Mouse (Mus musculus) ES-E14 (cell line): ENCODE measurements around the gene Rsad2.

Experiments used
- CHD2 ChIP-seq: IDR thresholded peaks from 2 replicates; pipeline ENCODE4 v1.6.1; 2014; ENCODE audit warnings: mild to moderate bottlenecking, low read depth, low read length, inconsistent platforms
- MAFK ChIP-seq: IDR thresholded peaks from 2 replicates; pipeline ENCODE4 v1.6.1; 2014; ENCODE audit warnings: mild to moderate bottlenecking, low read depth, low read length, inconsistent platforms; ENCODE audit not compliant: insufficient read depth
- ZC3H11A ChIP-seq: IDR thresholded peaks from 2 replicates; pipeline ENCODE4 v1.6.1; 2012; ENCODE audit warnings: low read depth, mild to moderate bottlenecking, inconsistent platforms, low read length, borderline replicate concordance

- TF ChIP-seq ZC3H11A (no peak), MAFK (no peak), CHD2 (no peak)
Observed at GRCm38 (mm10) chr12:26452951-26453350, 3.3 kb downstream of the Rsad2 start.
